Mouse (Mus musculus): Measurements from ENCODE around the gene Gm12845. TPM values are rescaled to one million over a fixed set of nuclear protein-coding genes. Genes with fewer than 3 reads are reported as not detected.

Gm12845 gene
- not detected in 2 replicates for polyA plus RNA-seq (2015; fragmentation: Nextera tagmentation; extraction: Ambion mirVana)

- WGBS = 79% methylated on average over 1 of the region's 1 CpGs
- no peaks in the 10 kb centered on the region for H3K27me3 ChIP-seq (ENCODE audit: control insufficient read depth, insufficient read depth, low read length)
- ATAC-seq (replicated peaks; ENCODE audit: extremely low read depth, insufficient read depth, low FRiP score) = no peak
Observed at GRCm38 (mm10) chr4:117724112-117724511, at the start of gene Gm12845. Gene Gm12845 (plus strand): TSS chr4:117724412.

DNA sequence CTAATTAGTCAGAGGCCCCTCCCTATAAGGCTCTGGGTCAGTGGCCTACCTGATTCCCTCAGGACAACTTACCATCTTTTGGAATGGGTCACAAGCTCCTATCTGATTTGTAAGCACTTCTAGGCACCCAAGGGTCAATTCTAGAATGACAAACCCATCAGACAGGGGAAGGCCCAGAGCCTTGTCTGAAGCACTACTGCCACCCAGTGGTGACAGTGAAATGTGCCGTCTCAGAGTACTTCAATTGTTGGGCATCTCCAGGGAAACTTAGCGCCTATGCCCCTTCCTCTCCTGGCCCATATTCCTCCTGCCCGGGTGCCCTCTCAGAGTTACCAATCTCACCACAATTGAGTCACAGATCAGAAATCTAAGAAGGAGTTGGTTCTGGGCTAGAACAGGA, 47.3 kb upstream of the Gm12845 start:
- 12% methylated on average over 3 of the region's 3 CpGs for WGBS
- peaks cover 68% of the 10 kb centered on the region for H3K36me3 ChIP-seq (ENCODE audit: control insufficient read depth, insufficient read depth)
- H3K4me2 ChIP-seq (ENCODE audit: low read depth, low read length) = no peak overlapping the region
- H3K4me3 ChIP-seq (ENCODE audit: low read length) = no peak overlapping the region
- no peaks in the 10 kb centered on the region for H3K27me3 ChIP-seq (ENCODE audit: control insufficient read depth, insufficient read depth, low read length)
- H3K9me3 ChIP-seq (replicated peaks; ENCODE audit: control insufficient read depth, low read length) = no peaks in the 10 kb centered on the region
- no peak overlapping the region for H3K27ac ChIP-seq (ENCODE audit: low read length)
- no peak for ATAC-seq (replicated peaks; ENCODE audit: extremely low read depth, insufficient read depth, low FRiP score)
- H3K4me1 ChIP-seq (ENCODE audit: control insufficient read depth, insufficient read depth, low read length) = peaks cover 6% of the 10 kb centered on the region; the same call in 1 of the 2 replicates
- H3K9ac ChIP-seq (ENCODE audit: low read length) = no peak overlapping the region

More at GRCm38 (mm10) chr4:117724112-117724511, at the start of gene Gm12845:
- Histone ChIP-seq H3K27ac (ENCODE audit: low read length) (no peak within 1 kb of the TSS), H3K9ac (ENCODE audit: low read length) (no peak within 1 kb of the TSS), H3K4me1 (ENCODE audit: control insufficient read depth, insufficient read depth, low read length) (no peaks in the 10 kb centered on the region), H3K4me3 (ENCODE audit: low read length) (no peak within 1 kb of the TSS), H3K36me3 (ENCODE audit: control insufficient read depth, insufficient read depth) (no peaks in the 10 kb centered on the region), H3K4me2 (ENCODE audit: low read depth, low read length) (no peak within 1 kb of the TSS), H3K9me3 (replicated peaks; ENCODE audit: control insufficient read depth, low read length) (no peaks in the 10 kb centered on the region)

- H3K27me3 ChIP-seq (ENCODE audit: control insufficient read depth, insufficient read depth, low read length) = no peaks in the 10 kb centered on the region; the same call in 1 of the 2 replicates
- H3K36me3 ChIP-seq (ENCODE audit: control insufficient read depth, insufficient read depth) = peaks cover 38% of the 10 kb centered on the region
- H3K4me3 ChIP-seq (ENCODE audit: low read length) = peak overlapping the region; percentile 88; the same call in 1 of the 2 replicates
- ATAC-seq (replicated peaks; ENCODE audit: extremely low read depth, insufficient read depth, low FRiP score) = no peak
- no peak overlapping the region for H3K9ac ChIP-seq (ENCODE audit: low read length)
- H3K9me3 ChIP-seq (replicated peaks; ENCODE audit: control insufficient read depth, low read length) = no peaks in the 10 kb centered on the region
- peaks cover 13% of the 10 kb centered on the region for H3K4me1 ChIP-seq (ENCODE audit: control insufficient read depth, insufficient read depth, low read length)
- H3K4me2 ChIP-seq (ENCODE audit: low read depth, low read length) = peak overlapping the region; percentile 72; the same call in 1 of the 2 replicates
- H3K27ac ChIP-seq (ENCODE audit: low read length) = no peak overlapping the region
- 70% methylated on average over 6 of the region's 6 CpGs for WGBS
Observed at GRCm38 (mm10) chr4:117680963-117681362, 43.2 kb upstream of the Gm12845 start.

- Histone ChIP-seq H3K4me3 (ENCODE audit: low read length) (peak within 1 kb of the TSS; percentile 88), H3K36me3 (ENCODE audit: control insufficient read depth, insufficient read depth) (peaks cover 29% of the 10 kb centered on the region), H3K9me3 (replicated peaks; ENCODE audit: control insufficient read depth, low read length) (no peaks in the 10 kb centered on the region), H3K4me2 (ENCODE audit: low read depth, low read length) (peak within 1 kb of the TSS; percentile 72), H3K27me3 (ENCODE audit: control insufficient read depth, insufficient read depth, low read length) (no peaks in the 10 kb centered on the region; the same call in 1 of the 2 replicates), H3K27ac (ENCODE audit: low read length) (peak within 1 kb of the TSS; percentile 5; the same call in 1 of the 2 replicates), H3K9ac (ENCODE audit: low read length) (peak within 1 kb of the TSS; percentile 89), H3K4me1 (ENCODE audit: control insufficient read depth, insufficient read depth, low read length) (peaks cover 13% of the 10 kb centered on the region)
- peak; percentile 81 for ATAC-seq (replicated peaks; ENCODE audit: extremely low read depth, insufficient read depth, low FRiP score)
- WGBS = under 1% methylated on average over 33 of the region's 33 CpGs
Observed at GRCm38 (mm10) chr4:117681931-117682461, 42.2 kb upstream of the Gm12845 start, which contains the start of gene Dmap1. Gene Dmap1 (minus strand): TSS chr4:117682273.

- no peak for ATAC-seq (replicated peaks; ENCODE audit: extremely low read depth, insufficient read depth, low FRiP score)
- Histone ChIP-seq H3K4me2 (ENCODE audit: low read depth, low read length) (peak overlapping the region; percentile 72), H3K27me3 (ENCODE audit: control insufficient read depth, insufficient read depth, low read length) (no peaks in the 10 kb centered on the region; the same call in 1 of the 2 replicates), H3K9me3 (replicated peaks; ENCODE audit: control insufficient read depth, low read length) (no peaks in the 10 kb centered on the region), H3K9ac (ENCODE audit: low read length) (peak overlapping the region; percentile 89), H3K36me3 (ENCODE audit: control insufficient read depth, insufficient read depth) (peaks cover 24% of the 10 kb centered on the region), H3K4me3 (ENCODE audit: low read length) (peak overlapping the region; percentile 88), H3K4me1 (ENCODE audit: control insufficient read depth, insufficient read depth, low read length) (peaks cover 13% of the 10 kb centered on the region), H3K27ac (ENCODE audit: low read length) (no peak overlapping the region)
Observed at GRCm38 (mm10) chr4:117682463-117682862, 41.7 kb upstream of the Gm12845 start.

DNA sequence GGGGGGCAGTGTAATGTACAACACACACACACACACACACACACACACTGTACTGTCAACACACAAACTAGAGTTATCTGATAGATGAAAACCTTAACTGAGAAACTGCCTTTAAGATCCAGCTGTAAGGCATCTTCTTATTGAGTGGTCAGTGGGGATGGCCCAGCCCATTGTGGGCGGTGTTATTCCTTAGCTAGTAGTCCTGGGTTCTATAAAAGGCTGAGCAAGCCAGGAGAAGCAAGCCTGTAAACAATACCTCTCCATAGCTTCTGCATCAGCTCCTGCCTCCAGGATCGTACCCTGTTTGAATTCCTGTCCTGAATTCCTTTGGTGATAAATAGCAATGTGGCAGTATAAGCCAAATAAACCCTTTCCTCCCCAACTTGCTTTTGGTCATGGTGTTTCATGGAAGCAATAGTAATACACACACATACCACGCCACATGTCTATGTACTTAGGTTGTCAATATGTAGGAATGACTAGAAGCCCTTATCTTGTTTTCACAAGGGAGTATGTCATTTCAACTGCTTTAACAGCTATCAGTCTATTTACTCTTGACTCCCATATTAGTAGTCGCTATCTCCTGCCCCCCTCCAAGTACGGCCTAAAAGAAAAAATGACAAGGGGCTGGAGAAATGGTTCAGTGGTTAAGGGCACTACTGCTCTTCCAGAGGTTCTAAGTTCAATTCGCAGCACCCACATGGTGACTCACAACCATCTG, 41.0 kb upstream of the Gm12845 start:
- WGBS = 55% methylated on average over 6 of the region's 6 CpGs
- H3K9ac ChIP-seq (ENCODE audit: low read length) = no peak overlapping the region
- peak overlapping the region; percentile 72; the same call in 1 of the 2 replicates for H3K4me2 ChIP-seq (ENCODE audit: low read depth, low read length)

GRCm38 (mm10) chr4:117686354-117686753, 37.9 kb upstream of the Gm12845 start:
- H3K9ac ChIP-seq (ENCODE audit: low read length) = no peak overlapping the region
- H3K9me3 ChIP-seq (replicated peaks; ENCODE audit: control insufficient read depth, low read length) = no peaks in the 10 kb centered on the region
- no peak overlapping the region for H3K4me2 ChIP-seq (ENCODE audit: low read depth, low read length)
- no peak overlapping the region for H3K4me3 ChIP-seq (ENCODE audit: low read length)
- WGBS = 77% methylated on average over 4 of the region's 4 CpGs
- no peaks in the 10 kb centered on the region; the same call in 1 of the 2 replicates for H3K27me3 ChIP-seq (ENCODE audit: control insufficient read depth, insufficient read depth, low read length)
- H3K36me3 ChIP-seq (ENCODE audit: control insufficient read depth, insufficient read depth) = no peaks in the 10 kb centered on the region
- peaks cover 9% of the 10 kb centered on the region for H3K4me1 ChIP-seq (ENCODE audit: control insufficient read depth, insufficient read depth, low read length)
- ATAC-seq (replicated peaks; ENCODE audit: extremely low read depth, insufficient read depth, low FRiP score) = no peak
- no peak overlapping the region for H3K27ac ChIP-seq (ENCODE audit: low read length)

More for the DNA sequence above, 41.0 kb upstream of the Gm12845 start:
- H3K9me3 ChIP-seq (replicated peaks; ENCODE audit: control insufficient read depth, low read length) = no peaks in the 10 kb centered on the region
- no peak for ATAC-seq (replicated peaks; ENCODE audit: extremely low read depth, insufficient read depth, low FRiP score)
- peaks cover 13% of the 10 kb centered on the region for H3K4me1 ChIP-seq (ENCODE audit: control insufficient read depth, insufficient read depth, low read length)
- peaks cover 21% of the 10 kb centered on the region for H3K36me3 ChIP-seq (ENCODE audit: control insufficient read depth, insufficient read depth)
- H3K27me3 ChIP-seq (ENCODE audit: control insufficient read depth, insufficient read depth, low read length) = no peaks in the 10 kb centered on the region; the same call in 1 of the 2 replicates
- H3K4me3 ChIP-seq (ENCODE audit: low read length) = no peak overlapping the region
- no peak overlapping the region for H3K27ac ChIP-seq (ENCODE audit: low read length)

- H3K27me3 ChIP-seq (ENCODE audit: control insufficient read depth, insufficient read depth, low read length) = no peaks in the 10 kb centered on the region
- H3K9me3 ChIP-seq (replicated peaks; ENCODE audit: control insufficient read depth, low read length) = no peaks in the 10 kb centered on the region
- H3K27ac ChIP-seq (ENCODE audit: low read length) = no peak overlapping the region
- WGBS = 3% methylated on average over 7 of the region's 7 CpGs
- no peak overlapping the region for H3K4me3 ChIP-seq (ENCODE audit: low read length)
- no peak overlapping the region for H3K4me2 ChIP-seq (ENCODE audit: low read depth, low read length)
- no peaks in the 10 kb centered on the region for H3K36me3 ChIP-seq (ENCODE audit: control insufficient read depth, insufficient read depth)
- no peak overlapping the region for H3K9ac ChIP-seq (ENCODE audit: low read length)
- no peaks in the 10 kb centered on the region for H3K4me1 ChIP-seq (ENCODE audit: control insufficient read depth, insufficient read depth, low read length)
- ATAC-seq (replicated peaks; ENCODE audit: extremely low read depth, insufficient read depth, low FRiP score) = no peak
Observed at GRCm38 (mm10) chr4:117705361-117705760, 18.9 kb upstream of the Gm12845 start.

Data from heart, embryonic 16.5 days (tissue).